Mouse (Mus musculus) midbrain, embryonic 11.5 days (tissue): ENCODE data around the gene Edem2. TPM values are rescaled to one million over a fixed set of nuclear protein-coding genes. Genes with fewer than 3 reads are reported as not detected.

Source experiments
- ATAC-seq: fragments of 200-750 bp; cut with Nextera tagmentation; 2 replicates; pipeline ENCODE4 v1.8.0; 2017; ENCODE audit warnings: moderate TSS enrichment, moderate library complexity; ENCODE audit not compliant: low FRiP score
- DNase-seq: peaks from one replicate; pipeline ENCODE4 v3.0.0; 2015; ENCODE audit warnings: low spot score; ENCODE audit errors: missing footprints
- H3K27ac ChIP-seq: fragments of 300-500 bp; sonication (generic); 2 replicates; pipeline ENCODE4 v1.5.1; 2014; ENCODE audit warnings: low read depth, low read length
- H3K27me3 ChIP-seq: fragments of 300-500 bp; sonication (generic); 2 replicates; pipeline ENCODE4 v1.6.1; 2014; ENCODE audit warnings: mild to moderate bottlenecking, low read length, moderate library complexity, mixed read lengths; ENCODE audit not compliant: control insufficient read depth, insufficient read depth
- H3K36me3 ChIP-seq: fragments of 300-500 bp; sonication (generic); 2 replicates; pipeline ENCODE4 v1.6.1; 2014; ENCODE audit warnings: mild to moderate bottlenecking, low read length, moderate library complexity, mixed read lengths; ENCODE audit not compliant: control insufficient read depth, insufficient read depth
- H3K4me1 ChIP-seq: fragments of 300-500 bp; sonication (generic); 2 replicates; pipeline ENCODE4 v1.6.1; 2014; ENCODE audit warnings: low read length; ENCODE audit not compliant: control insufficient read depth, insufficient read depth
- H3K4me2 ChIP-seq: fragments of 300-500 bp; sonication (generic); 2 replicates; pipeline ENCODE4 v1.6.1; 2014; ENCODE audit warnings: mild to moderate bottlenecking, moderate library complexity
- H3K4me3 ChIP-seq: fragments of 300-500 bp; sonication (generic); 2 replicates; pipeline ENCODE4 v1.5.1; 2014; ENCODE audit warnings: low read depth, low read length
- H3K9ac ChIP-seq: fragments of 300-500 bp; sonication (generic); 2 replicates; pipeline ENCODE4 v1.6.1; 2014; ENCODE audit warnings: low read length
- H3K9me3 ChIP-seq: fragments of 300-500 bp; sonication (generic); 2 replicates; pipeline ENCODE4 v1.6.1; 2016; ENCODE audit warnings: low read length; ENCODE audit not compliant: control insufficient read depth
- WGBS: fragments of 180-500 bp; shearing (Covaris S2); extraction: QIAGEN DNeasy Blood & Tissue Kit; methylation state at CpG from one replicate; pipeline ENCODE4 v1.1.7; 2014; 5-methylcytosine and 5-hydroxymethylcytosine counted together
- polyA plus RNA-seq: library from polyadenylated mRNA; unstranded; fragments of >200 nt; fragmentation: Nextera tagmentation; extraction: Ambion mirVana; gene quantifications from 2 replicates; pipeline ENCODE4 v1.2.1, GENCODE M21; 2014

Edem2 gene
- polyA plus RNA-seq, 1 experiment from 2014 or later, result 32.3 TPM

DNA sequence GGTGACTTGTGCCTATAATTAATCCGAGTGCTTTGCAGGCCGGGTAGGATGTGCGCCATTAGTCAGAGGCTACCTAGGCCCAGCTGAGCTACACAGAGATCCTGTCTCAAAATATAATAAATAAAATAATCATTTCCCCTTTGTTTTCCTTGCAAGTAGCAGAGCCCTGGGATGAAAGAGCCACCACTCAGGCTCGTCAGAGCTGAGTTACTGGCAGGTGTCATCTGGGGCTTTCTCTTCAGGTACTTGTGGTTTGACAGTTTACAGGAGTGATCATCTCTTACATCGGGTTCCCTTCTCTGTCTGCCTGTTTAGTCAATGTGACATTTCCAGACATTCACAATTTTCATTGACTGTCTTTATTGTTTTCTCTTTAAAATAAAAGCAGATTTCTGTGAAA, 42.7 kb downstream of the Edem2 start:
- 89% methylated on average over 5 of the region's 5 CpGs for WGBS
- H3K9ac ChIP-seq, result no peak overlapping the region
- peaks cover 12% of the 10 kb centered on the region for H3K4me1 ChIP-seq
- ATAC-seq (no peak), DNase-seq (no peak)
- H3K27ac ChIP-seq, result no peak overlapping the region
- no peaks in the 10 kb centered on the region for H3K9me3 ChIP-seq
- H3K36me3 ChIP-seq, result no peaks in the 10 kb centered on the region
- H3K27me3 ChIP-seq, result no peaks in the 10 kb centered on the region
- no peak overlapping the region for H3K4me3 ChIP-seq
- no peak overlapping the region for H3K4me2 ChIP-seq

DNA sequence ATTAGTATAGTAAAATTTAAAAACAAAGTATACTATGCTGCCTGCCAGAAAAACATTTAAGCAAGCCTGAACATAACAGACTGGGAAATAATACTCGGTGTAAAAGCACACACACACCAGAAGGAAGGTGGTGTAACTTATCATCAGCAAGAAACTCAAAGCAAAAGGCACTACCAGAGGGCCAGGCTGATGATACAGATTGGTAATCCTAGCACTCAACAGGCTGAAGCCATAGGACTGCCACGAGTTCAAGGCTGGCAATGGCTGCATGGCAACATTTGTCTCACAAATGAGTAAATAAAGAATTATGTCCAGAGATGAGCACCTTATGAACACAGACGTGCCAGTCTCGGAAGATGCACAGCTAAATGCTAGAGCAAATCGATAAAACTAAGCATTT, 45.5 kb downstream of the Edem2 start:
- H3K27me3 ChIP-seq, result no peaks in the 10 kb centered on the region
- 91% methylated on average over 5 of the region's 5 CpGs for WGBS
- no peak for ATAC-seq

GRCm38 (mm10) chr2:155683137-155683536, 46.1 kb downstream of the Edem2 start:
- Histone ChIP-seq H3K9me3 (no peaks in the 10 kb centered on the region), H3K36me3 (no peaks in the 10 kb centered on the region), H3K4me3 (no peak overlapping the region), H3K27ac (no peak overlapping the region), H3K27me3 (no peaks in the 10 kb centered on the region), H3K9ac (no peak overlapping the region), H3K4me2 (no peak overlapping the region), H3K4me1 (no peaks in the 10 kb centered on the region)
- 69% methylated on average over 3 of the region's 3 CpGs for WGBS
- ATAC-seq (no peak), DNase-seq (peak; percentile 33)

More for the DNA sequence above, 45.5 kb downstream of the Edem2 start:
- no peaks in the 10 kb centered on the region for H3K4me1 ChIP-seq
- H3K4me2 ChIP-seq, result no peak overlapping the region
- no peaks in the 10 kb centered on the region for H3K36me3 ChIP-seq
- peak; percentile 51 for DNase-seq
- H3K27ac ChIP-seq, result no peak overlapping the region
- H3K4me3 ChIP-seq, result no peak overlapping the region
- H3K9ac ChIP-seq, result no peak overlapping the region
- no peaks in the 10 kb centered on the region for H3K9me3 ChIP-seq

DNA sequence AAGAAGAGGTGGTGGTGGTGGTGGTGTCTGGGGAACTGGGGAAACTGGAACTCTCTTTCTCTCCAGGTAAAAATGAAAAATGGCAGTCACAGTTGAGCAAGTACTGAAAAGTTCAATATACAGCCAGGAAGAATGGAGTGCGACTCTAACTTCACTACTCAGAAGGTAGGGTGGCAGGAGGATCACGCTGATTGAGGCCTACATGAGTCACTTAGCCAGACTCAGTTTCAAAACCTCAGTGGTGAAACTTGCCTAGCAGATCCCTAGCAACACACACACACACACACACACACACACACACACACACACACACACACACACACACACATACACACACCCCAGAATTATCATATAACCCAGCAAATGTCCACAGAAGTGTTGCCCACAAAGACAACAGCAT, 47.4 kb downstream of the Edem2 start:
- Histone ChIP-seq H3K27me3 (no peaks in the 10 kb centered on the region), H3K9me3 (no peaks in the 10 kb centered on the region), H3K27ac (no peak overlapping the region), H3K9ac (no peak overlapping the region), H3K4me1 (no peaks in the 10 kb centered on the region), H3K4me2 (no peak overlapping the region), H3K4me3 (no peak overlapping the region), H3K36me3 (no peaks in the 10 kb centered on the region)
- DNase-seq, result peak; percentile 12
- WGBS, result 92% methylated on average over 2 of the region's 2 CpGs
- no peak for ATAC-seq

- no peaks in the 10 kb centered on the region for H3K4me1 ChIP-seq
- no peak overlapping the region for H3K4me2 ChIP-seq
- H3K4me3 ChIP-seq, result no peak overlapping the region
- no peak for ATAC-seq
- WGBS, result 87% methylated on average over 8 of the region's 8 CpGs
- H3K36me3 ChIP-seq, result no peaks in the 10 kb centered on the region
- no peaks in the 10 kb centered on the region for H3K27me3 ChIP-seq
- peak; percentile 61 for DNase-seq
- no peaks in the 10 kb centered on the region for H3K9me3 ChIP-seq
- no peak overlapping the region for H3K27ac ChIP-seq
- no peak overlapping the region for H3K9ac ChIP-seq
Measured at GRCm38 (mm10) chr2:155681194-155681593, 48.1 kb downstream of the Edem2 start.

DNA sequence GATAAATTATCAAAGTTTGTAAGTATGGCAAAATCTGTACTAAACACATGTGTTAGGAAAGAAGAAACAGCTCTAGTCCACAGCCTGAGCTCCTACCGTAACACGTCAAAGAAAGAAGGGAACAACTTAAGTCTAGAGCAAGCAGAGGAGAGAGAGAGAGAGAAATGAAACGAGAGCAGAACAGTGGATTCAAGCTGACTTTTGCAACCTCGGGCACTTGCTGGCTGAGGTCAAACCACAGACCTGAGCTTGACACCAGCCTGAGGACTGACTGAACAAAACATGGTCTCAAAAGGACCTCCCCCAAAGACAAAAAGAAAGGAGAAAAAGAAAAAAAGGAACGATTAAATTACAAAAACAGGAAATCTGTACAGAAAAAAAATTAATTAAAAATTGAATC, 48.7 kb downstream of the Edem2 start:
- H3K4me2 ChIP-seq, result no peak overlapping the region
- 80% methylated on average over 5 of the region's 5 CpGs for WGBS
- no peak overlapping the region for H3K27ac ChIP-seq
- no peak for ATAC-seq
- H3K9me3 ChIP-seq, result no peaks in the 10 kb centered on the region
- no peaks in the 10 kb centered on the region for H3K36me3 ChIP-seq
- H3K4me3 ChIP-seq, result no peak overlapping the region
- no peaks in the 10 kb centered on the region for H3K27me3 ChIP-seq
- no peaks in the 10 kb centered on the region for H3K4me1 ChIP-seq
- no peak for DNase-seq
- no peak overlapping the region for H3K9ac ChIP-seq

DNA sequence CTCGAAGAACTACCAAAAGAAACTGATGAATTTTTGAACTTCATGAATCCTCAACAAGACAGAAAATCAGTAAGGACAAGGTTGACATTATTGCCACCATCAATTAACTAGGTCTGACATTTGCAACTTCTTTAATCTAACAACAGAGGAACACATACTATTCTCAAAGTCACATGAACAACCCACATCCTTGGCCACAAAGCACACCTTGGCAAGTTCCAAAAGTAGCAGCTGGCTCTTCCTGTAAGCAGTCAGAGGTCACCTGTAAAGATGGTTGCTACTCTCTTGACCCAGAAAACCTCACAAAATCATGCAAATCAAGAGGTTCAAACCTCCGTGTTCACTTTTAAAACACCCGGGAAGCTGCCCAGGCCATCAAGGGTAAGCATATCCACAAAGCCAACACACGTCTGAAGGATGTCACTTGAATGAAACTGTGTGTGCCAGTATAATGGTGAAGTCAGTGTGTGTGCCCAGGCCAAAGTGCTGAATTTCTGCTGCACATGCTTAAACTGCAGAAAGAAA, 49.6 kb downstream of the Edem2 start:
- Histone ChIP-seq H3K9ac (no peak overlapping the region), H3K4me2 (no peak overlapping the region), H3K4me1 (no peaks in the 10 kb centered on the region), H3K4me3 (no peak overlapping the region), H3K27me3 (no peaks in the 10 kb centered on the region), H3K9me3 (no peaks in the 10 kb centered on the region), H3K36me3 (no peaks in the 10 kb centered on the region), H3K27ac (no peak overlapping the region)
- 89% methylated on average over 4 of the region's 4 CpGs for WGBS
- ATAC-seq (no peak), DNase-seq (peak; percentile 45)

DNA sequence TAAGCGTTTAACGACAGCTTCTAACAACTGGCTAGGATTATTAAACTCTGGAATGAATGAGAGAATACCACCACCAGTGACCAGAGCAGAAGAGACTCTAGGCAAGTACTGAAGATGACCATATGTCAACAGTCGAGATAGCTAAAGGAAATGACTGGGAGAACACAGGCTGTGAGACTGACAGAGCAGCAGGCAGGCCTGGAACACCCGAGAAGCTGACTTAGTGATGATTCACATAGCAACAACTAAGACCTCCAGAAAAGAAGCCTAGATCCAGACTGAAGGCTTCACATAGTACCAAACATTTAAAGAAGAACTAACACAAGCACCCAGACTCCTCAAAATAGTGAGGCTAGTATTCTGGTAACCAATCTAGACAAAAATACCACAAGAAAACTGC, 54.2 kb downstream of the Edem2 start:
- H3K4me3 ChIP-seq, result no peak overlapping the region
- 82% methylated on average over 4 of the region's 4 CpGs for WGBS
- ATAC-seq (no peak), DNase-seq (peak; percentile 8)
- H3K27me3 ChIP-seq, result no peaks in the 10 kb centered on the region
- H3K36me3 ChIP-seq, result peaks cover 5% of the 10 kb centered on the region; the same call in 1 of the 2 replicates
- H3K9ac ChIP-seq, result no peak overlapping the region
- no peaks in the 10 kb centered on the region for H3K9me3 ChIP-seq
- no peak overlapping the region for H3K4me2 ChIP-seq
- no peaks in the 10 kb centered on the region for H3K4me1 ChIP-seq
- H3K27ac ChIP-seq, result no peak overlapping the region

DNA sequence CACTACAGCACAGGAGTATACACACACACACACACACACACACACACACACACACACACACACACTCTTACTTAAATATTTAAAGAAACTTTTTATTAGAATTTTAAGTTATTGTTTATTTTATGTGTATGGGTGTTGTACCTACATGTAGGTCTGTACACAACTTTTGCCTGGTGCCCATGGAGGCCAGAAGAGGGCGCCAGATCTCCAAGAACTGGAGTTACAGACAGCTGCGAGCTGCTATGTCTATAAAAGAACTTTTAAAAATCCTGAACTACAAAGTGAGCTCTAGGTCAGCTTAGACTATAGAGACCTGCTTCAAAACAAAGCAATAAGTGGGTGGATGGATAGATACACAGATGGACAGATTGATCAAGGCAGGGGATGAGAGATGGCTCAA, 55.7 kb downstream of the Edem2 start:
- peak; percentile 84 for DNase-seq
- Histone ChIP-seq H3K27ac (no peak overlapping the region), H3K36me3 (peaks cover 5% of the 10 kb centered on the region; the same call in 1 of the 2 replicates), H3K27me3 (no peaks in the 10 kb centered on the region), H3K4me3 (no peak overlapping the region), H3K9ac (no peak overlapping the region), H3K4me2 (no peak overlapping the region), H3K4me1 (no peaks in the 10 kb centered on the region), H3K9me3 (no peaks in the 10 kb centered on the region)
- no peak for ATAC-seq
- WGBS, result 36% methylated on average over 2 of the region's 2 CpGs
